Mouse (Mus musculus) activated CD4-positive, CD25-positive, alpha-beta regulatory T cell (primary cell): Measurements from ENCODE around the gene Zp2. TPM values are rescaled to one million over a fixed set of nuclear protein-coding genes. Genes with fewer than 3 reads are reported as not detected.

ENCODE experiments used
- polyA plus RNA-seq, 2 experiments: library from polyadenylated mRNA; unstranded; fragments of 100-300 nt; shearing (Covaris generic); gene quantifications; one replicate each; pipeline ENCODE4 v1.2.1; 2017

The Zp2 gene
- polyA plus RNA-seq, result under 1 TPM in 1 of 2 experiments, not detected in 1; 0.21 TPM

DNA sequence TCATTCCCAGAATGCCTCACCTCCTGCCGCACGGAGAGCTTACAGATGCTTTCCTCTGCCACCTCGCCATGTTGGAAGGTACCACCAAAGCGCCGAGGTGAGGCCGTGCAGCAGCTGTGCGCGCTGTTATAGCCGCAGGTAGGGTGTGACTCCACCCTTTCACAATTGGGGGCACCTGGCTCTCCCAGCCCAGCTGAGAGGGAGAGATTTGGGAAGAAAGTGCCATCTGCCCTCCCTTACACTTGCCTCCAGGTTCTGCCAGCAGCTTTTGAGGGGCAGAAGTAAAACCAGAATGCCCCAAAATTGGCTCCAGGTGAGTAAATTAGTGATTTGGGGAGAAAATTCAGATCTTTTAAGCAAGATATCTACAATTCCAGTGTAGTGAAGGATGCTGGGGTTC lies at the start of gene Zp2:
Gene Zp2 (minus strand): TSS at position 101 of the 400 bp plus-strand sequence.

DNA sequence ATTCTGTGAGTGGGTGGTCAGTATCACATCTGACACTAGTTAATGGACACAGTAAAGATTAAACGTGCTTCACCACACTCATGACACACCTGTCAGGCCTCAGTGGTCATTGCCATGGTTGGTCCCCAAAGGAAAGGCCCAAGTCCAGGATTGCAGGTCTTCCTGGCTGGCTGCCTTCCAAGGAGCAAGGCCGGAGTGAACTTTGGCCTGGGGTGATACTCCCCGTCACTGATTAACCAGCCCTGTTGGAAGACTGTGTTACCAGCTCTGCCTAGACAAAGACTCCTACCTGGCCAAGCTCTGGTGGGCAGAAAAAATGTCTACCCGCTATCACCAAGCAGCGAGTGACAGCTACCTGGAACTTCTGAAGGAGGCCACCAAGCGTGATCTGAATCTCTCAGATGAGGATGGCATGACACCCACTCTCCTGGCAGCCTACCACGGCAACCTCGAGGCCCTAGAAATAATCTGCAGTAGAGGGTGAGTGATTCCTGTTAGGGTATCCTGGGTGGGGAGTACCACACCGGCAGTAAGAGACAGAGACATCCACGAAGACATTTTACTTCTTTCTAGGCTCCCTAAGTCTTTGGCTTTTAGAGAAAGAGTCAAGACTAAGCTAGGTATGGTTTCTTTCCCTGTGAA lies 28.6 kb upstream of the Zp2 start, which contains the start of gene Anks4b:
Gene Anks4b (plus strand): TSS at position 256 of the 642 bp plus-strand sequence.

DNA sequence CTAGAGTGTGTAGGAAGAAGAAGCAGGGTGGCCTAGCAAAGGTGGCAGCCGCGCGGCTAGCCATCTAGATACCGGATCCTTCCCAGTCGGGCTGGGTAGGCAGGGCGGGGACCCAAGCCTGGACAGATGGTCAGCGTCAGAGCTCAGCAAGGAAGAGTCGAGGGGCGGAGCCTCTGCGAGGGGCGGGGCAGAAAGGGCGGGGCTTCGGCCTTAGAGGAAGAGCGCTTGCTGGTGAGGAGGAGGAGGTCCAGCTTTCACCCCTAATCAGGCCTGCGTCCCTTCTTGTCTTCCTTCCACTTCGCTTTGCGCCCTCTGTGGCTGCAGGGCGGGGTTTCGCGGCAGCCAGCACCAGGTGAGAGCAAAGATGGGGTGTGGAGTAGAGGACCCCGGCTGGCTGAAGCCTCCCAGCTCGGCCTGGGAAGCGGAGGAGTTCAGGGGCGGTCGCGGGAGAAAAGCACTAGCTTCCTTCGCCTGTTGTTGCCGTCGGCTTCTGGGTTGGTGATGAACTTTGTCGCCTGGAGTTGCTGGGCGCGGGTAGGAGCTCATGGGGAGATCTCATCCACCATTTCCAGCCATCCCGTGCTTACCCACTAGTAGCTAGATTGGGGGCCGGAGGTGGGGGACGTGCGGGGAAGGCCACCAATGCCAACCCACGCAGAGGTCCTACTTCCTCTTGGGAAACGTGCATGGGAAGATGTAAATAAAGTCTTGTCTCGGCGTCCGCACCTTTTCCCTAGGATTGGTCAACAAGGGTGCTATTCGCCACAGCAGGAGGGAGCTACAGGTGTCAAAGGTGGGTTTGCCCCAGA lies 42.7 kb downstream of the Zp2 start, which contains the start of gene Tmem159:
Gene Tmem159 (plus strand): TSS at position 190 of the 809 bp plus-strand sequence.

DNA sequence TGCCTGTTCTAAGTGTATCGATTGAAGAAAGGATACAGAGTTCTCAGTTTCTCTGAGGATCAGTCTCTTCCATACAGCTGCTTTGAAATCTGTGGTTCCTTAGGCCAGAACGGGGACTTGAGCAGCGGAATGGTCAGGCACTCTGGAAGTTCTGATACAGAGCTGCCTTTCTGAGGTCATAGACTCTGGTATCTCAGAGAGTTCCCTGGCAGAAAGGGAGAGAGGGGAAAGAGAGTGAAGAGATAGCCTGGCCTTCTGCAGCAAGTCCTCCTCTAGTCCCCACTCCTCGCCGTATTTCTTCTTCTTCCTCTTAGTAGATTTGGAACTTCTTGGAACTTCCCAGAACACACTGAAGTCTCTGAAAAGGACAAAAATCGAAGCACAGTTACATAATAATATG lies 49.9 kb downstream of the Zp2 start, which contains the start of gene Dnah3:
Gene Dnah3 (minus strand): TSS at position 101 of the 400 bp plus-strand sequence.

Other genes starting within 250 kb of the Zp2 start
- gene Lyrm1, start 249.4 kb downstream of the Zp2 start, polyA plus RNA-seq, result 10 to 100 TPM; 21.2 to 22.1 TPM
- gene Dcun1d3, start 249.0 kb downstream of the Zp2 start, polyA plus RNA-seq, result 10 to 100 TPM; 11.2 to 18.4 TPM
- gene Dnah3, start 50.0 kb downstream of the Zp2 start, polyA plus RNA-seq, result under 1 TPM in 1 of 2 experiments, not detected in 1; 0.12 TPM
- gene Tmem159, start 42.9 kb downstream of the Zp2 start, polyA plus RNA-seq, result 1 to 10 TPM; 3.7 to 6.5 TPM
- not detected for gene Anks4b, start 28.6 kb upstream of the Zp2 start, polyA plus RNA-seq
- gene Crym, start 56.8 kb upstream of the Zp2 start, polyA plus RNA-seq, result not detected
- gene Abca14, start 58.7 kb upstream of the Zp2 start, polyA plus RNA-seq, result under 1 TPM in 1 of 2 experiments, not detected in 1; 0.04 TPM
- under 1 TPM in 1 of 2 experiments, not detected in 1; 0.05 TPM for gene Abca15, start 183.4 kb upstream of the Zp2 start, polyA plus RNA-seq